Mouse (Mus musculus): ENCODE measurements around the gene Tnfsf11.
A peak's percentile ranks its signal among the peaks of the same experiment; 100 is the strongest.

Gene Tnfsf11

DNA sequence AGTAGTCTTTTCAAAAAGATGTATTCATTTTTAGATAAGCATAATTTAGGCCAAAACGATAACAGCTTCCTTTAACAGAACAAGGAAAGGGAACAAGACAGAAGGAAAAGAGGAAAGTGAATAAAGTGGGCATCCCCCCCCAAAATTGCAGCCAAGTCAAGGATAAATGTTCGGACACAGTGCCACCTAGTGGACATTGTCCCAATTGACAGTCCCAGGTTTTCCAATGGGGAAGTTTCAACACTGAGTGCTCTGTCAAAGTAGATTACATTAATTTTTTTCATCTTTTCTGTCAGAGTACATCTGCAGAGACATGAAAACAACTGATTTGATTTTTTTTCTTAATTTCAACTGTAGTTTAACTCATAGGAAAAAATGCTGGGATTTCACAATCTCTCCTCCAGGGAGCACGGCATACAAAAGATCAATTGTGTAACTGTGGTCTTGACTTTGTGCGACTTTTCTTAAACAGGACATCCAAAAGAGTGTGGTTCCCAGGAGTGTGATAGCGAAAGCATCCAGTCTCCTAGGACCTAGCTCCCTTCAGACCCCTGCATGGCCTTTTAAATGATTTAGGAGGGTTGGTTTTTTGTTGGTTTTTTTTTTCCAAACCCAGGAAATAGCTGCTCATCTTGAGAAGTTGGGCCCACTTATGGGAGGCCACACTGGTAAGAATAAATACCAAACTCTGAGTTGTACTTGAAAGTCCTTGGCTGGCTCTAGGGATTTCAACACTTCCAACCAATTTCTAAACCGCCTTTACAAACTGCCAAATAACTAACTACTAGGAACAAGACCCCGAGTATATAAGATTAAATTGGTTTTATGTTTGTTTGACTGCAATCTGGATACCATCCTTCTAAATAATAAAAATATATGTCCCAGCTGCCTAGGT, 19.7 kb downstream of the Tnfsf11 start:
- peak; percentile 31 for DNase-seq

DNA sequence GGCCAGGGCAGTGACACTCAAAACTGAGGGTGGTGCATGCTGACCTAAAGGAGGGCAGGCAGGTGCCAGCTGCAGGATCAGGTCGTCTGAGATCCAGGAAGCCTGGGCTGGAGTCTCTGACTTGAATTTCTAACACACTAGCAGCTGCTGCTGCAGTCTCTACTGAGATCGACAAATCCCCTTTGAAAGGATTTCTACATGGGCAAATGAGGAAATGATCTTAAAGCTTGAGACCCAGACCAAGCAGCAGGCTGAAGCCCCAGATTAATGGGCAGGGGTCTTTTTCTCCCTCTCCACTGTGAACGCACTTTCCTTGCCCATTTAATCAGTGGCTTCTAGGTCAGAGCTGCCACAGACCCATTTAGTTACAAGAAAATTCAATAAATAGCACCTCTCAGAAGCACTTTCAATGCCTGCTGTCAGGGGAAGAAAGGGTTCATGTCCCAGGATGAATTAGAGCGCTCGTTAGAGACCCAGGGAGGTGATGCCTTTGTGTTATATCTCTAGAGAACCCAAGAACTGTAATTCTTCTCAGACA, 21.8 kb downstream of the Tnfsf11 start:
- no peak for DNase-seq

- no peak for DNase-seq
These were observed 25.4 kb downstream of the Tnfsf11 start for GRCm38 (mm10) chr14:78282490-78282889.

GRCm38 (mm10) chr14:78276395-78276930, 31.4 kb downstream of the Tnfsf11 start:
- DNase-seq: no peak

DNA sequence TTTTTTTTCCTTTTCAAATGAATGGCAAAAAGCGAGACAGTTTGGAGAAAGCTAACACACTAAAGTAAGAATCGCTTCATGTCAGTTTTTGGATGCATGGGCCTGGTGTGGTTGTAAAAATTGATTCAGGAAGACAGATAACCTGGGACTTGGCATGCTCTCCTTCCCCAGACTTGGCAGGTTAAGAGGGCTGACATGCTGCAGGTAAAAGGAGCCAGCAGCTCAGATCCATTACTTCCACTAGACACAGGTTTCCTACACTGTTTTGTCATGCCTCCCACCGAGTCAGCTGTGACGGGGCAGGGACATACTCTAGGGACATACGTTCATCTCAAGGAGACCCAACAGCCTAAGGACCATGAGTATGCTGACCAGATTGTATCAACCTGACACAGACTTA, 33.0 kb downstream of the Tnfsf11 start:
- DNase-seq: no peak

DNA sequence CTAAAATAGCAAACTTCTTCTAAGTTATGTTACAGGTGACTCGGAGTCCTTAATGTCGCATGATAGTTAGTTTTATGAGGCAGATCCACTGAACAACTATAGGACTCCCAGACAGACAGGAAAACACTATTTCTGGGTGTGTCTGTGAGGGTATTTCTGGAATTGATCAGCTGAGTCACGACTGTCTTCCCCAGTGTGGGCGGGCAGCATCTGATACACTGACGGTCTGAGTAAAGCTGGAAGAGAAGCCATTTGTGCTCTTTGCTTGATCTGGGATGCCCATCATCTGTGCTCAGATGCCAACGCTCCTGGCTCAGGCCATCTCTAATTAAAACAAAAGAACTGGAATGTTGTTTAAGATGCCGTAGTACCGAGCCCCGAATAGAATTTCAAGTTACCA, 33.7 kb downstream of the Tnfsf11 start:
- DNase-seq: no peak

DNA sequence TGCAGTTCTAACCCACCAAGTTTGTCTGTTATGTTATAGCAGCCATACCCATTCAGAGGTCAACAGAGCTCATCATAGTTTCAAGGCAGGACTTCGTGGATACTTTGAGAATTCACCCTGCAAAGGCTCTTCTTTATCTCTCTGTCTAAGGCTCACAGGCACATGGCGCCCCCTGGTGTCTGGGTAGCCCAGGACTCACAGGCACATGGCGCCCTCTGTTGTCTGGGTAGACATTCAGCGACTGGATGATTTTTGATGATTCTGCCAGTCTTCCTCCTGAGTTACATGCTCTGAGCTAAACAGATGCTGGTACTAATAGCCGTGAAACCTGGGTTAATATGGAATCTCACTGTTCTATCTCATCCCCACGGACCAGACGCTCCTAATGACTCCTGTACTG, 34.3 kb downstream of the Tnfsf11 start:
- peak; percentile 53 for DNase-seq

- DNase-seq: no peak
These were observed 43.0 kb downstream of the Tnfsf11 start for GRCm38 (mm10) chr14:78264876-78265275.

DNA sequence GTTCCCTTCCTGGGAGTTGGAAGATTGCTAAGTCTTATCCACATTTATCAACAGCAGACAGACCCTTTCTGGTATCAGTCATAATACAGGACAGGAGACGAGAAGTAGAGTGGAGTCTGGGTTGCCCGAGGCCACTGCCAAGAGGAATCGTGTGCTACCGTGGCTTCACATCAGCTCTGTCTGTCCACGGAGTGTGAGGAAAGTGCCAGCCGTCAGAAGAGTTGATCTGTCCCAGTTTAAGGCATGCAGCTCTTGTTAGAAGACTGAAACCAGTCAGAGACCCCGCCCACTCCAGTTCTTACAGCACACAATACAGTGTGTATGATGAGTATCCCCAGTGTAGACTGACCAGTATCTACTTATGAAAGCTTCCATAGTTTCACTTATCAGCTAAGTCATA, 45.2 kb downstream of the Tnfsf11 start:
- no peak for DNase-seq

DNA sequence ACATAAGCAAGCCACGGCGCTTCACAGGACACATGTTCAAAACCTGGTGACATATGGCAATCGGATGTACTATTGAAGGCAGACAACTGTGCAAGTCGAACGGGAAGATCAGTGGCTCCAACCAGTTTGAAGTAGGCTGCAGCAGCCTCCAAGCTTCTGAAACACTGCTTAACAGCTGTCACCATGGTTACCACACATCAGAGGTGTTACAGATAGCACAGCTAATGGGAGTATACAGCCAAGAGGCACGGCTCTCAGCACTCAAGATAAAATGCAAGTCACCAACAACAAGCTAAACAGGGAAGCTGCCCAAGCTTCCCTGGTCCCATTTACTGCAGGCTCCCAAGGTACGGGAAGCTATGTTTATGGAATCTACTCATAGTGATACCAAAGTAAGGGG, 46.6 kb downstream of the Tnfsf11 start:
- no peak for DNase-seq

GRCm38 (mm10) chr14:78254017-78254416, 53.8 kb downstream of the Tnfsf11 start:
- DNase-seq: no peak

- DNase-seq: no peak
These were observed 61.2 kb downstream of the Tnfsf11 start for GRCm38 (mm10) chr14:78246601-78247000.

GRCm38 (mm10) chr14:78244811-78245210, 63.0 kb downstream of the Tnfsf11 start:
- DNase-seq: no peak

DNA sequence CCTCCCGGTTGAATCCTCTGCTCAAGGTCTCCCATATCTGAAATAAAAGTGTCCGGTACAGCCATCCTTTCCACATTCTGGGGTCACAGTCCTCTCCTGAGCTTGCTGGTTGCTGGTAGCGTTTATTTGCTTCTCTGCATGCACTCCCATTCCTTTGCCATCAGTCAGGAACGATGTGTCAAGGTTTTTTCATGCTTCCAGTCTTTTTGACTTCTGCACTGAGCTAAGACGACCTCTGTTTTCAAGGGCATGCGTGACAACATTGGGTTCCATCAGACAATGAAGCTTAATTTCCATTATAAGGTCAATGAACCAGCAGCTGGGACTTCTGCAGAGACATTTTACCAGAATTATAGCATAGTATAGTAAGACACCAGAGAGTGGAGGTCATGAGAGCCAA, 68.5 kb downstream of the Tnfsf11 start:
- DNase-seq: no peak

DNA sequence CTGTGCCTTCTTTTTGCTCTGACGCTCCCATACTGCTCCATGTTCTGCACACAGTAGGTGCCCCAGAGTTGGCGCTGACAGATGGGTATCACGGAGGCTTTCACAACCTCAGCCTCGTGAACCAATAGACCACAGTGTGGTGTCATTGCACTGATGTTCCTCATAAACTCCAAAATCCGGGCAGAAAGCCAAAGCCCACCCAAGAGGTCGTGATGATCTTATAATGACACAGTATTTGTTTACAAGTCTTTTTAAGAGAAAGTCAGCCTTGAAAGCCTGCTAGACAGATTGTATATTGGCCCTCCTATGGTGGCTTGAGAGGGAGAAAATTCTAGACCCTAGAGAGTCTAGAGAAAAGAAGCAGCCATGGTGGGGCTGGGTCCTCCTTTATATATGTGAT, 70.6 kb downstream of the Tnfsf11 start:
- DNase-seq: no peak

DNA sequence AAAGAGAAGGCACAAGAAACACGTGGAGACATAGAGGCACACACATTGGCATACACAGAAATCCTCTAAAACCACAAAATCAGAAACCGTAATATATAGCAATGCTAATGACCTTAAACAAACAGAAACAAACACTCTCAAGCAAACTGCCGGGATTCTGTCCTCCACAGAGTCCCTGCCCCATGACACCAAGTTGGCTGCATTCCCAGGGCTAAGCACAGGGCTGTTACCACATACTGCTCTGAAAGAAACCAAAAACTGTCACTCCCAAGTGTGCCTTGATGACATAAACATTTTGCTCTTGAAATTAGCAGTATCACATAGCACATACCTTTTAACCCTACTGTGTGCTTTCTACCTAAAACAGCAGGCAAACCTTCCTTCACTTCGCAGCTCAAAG, 71.7 kb downstream of the Tnfsf11 start:
- DNase-seq: peak; percentile 12

GRCm38 (mm10) chr14:78235296-78235695, 72.5 kb downstream of the Tnfsf11 start:
- no peak for DNase-seq

- no peak for DNase-seq
These were observed 78.8 kb downstream of the Tnfsf11 start for GRCm38 (mm10) chr14:78229012-78229411.

Measured in kidney, adult 9 months (tissue).